Mouse (Mus musculus) CD4-positive, CD25-positive, alpha-beta regulatory T cell, adult 2 months (primary cell): Measurements from ENCODE around the gene Macrod2.

Experiments used
- DNase-seq: peaks from one replicate; pipeline ENCODE4 v3.0.0-alpha.2; 2012; ENCODE audit warnings: low read depth, low spot score

Macrod2 gene

GRCm38 (mm10) chr2:140911463-140911862 is 516.4 kb downstream of the Macrod2 start:
- DNase-seq: no peak

- DNase-seq: no peak
Measured at GRCm38 (mm10) chr2:140912179-140912578, 517.1 kb downstream of the Macrod2 start.

- no peak for DNase-seq
Measured at GRCm38 (mm10) chr2:140912931-140913330, 517.8 kb downstream of the Macrod2 start.

- no peak for DNase-seq
Measured at GRCm38 (mm10) chr2:140913679-140914412, 518.7 kb downstream of the Macrod2 start.

- DNase-seq: peak; percentile 10
Measured at GRCm38 (mm10) chr2:140926922-140927321, 531.8 kb downstream of the Macrod2 start.

GRCm38 (mm10) chr2:140934483-140934882 is 539.4 kb downstream of the Macrod2 start:
- DNase-seq: no peak

GRCm38 (mm10) chr2:140949461-140949860 is 554.4 kb downstream of the Macrod2 start:
- no peak for DNase-seq

- DNase-seq: no peak
Measured at GRCm38 (mm10) chr2:140959246-140959645, 564.1 kb downstream of the Macrod2 start.

GRCm38 (mm10) chr2:140970181-140970580 is 575.1 kb downstream of the Macrod2 start:
- no peak for DNase-seq

- no peak for DNase-seq
Measured at GRCm38 (mm10) chr2:140971845-140972244, 576.7 kb downstream of the Macrod2 start.

GRCm38 (mm10) chr2:140985670-140986372 is 590.7 kb downstream of the Macrod2 start:
- no peak for DNase-seq

- DNase-seq: no peak
Measured at GRCm38 (mm10) chr2:141003846-141004245, 608.7 kb downstream of the Macrod2 start.

GRCm38 (mm10) chr2:141004326-141004725 is 609.2 kb downstream of the Macrod2 start:
- no peak for DNase-seq

GRCm38 (mm10) chr2:141005616-141006015 is 610.5 kb downstream of the Macrod2 start:
- DNase-seq: no peak

GRCm38 (mm10) chr2:141007725-141008124 is 612.6 kb downstream of the Macrod2 start:
- no peak for DNase-seq

- DNase-seq: no peak
Measured at GRCm38 (mm10) chr2:141008458-141008857, 613.3 kb downstream of the Macrod2 start.

- DNase-seq: no peak
Measured at GRCm38 (mm10) chr2:141013443-141014165, 618.5 kb downstream of the Macrod2 start.

- DNase-seq: no peak
Measured at GRCm38 (mm10) chr2:141022971-141023370, 627.9 kb downstream of the Macrod2 start.

- no peak for DNase-seq
Measured at GRCm38 (mm10) chr2:141023916-141024315, 628.8 kb downstream of the Macrod2 start.

- no peak for DNase-seq
Measured at GRCm38 (mm10) chr2:141024316-141025043, 629.4 kb downstream of the Macrod2 start.

GRCm38 (mm10) chr2:141056685-141057454 is 661.8 kb downstream of the Macrod2 start:
- no peak for DNase-seq
